Mouse (Mus musculus) layer of hippocampus, postnatal 25 days (tissue): ENCODE results near the gene Mrpl2. TPM values are rescaled to one million over a fixed set of nuclear protein-coding genes. Genes with fewer than 3 reads are reported as not detected.

Experiments
- DNase-seq, 2 experiments: peaks; one replicate each; pipeline ENCODE4 v3.0.0; 2022; ENCODE audit warnings: mixed read lengths in 2 of 2, low spot score in 1 of 2; ENCODE audit errors: extremely low spot score in 1 of 2
- total RNA-seq, 2 experiments: library from RNA; stranded (reverse); gene quantifications; 2 replicates each; pipeline ENCODE4 v1.2.3; 2021

Gene Mrpl2
- total RNA-seq, 2 experiments from 2014 or later: 51.5 to 57.4 TPM

DNA sequence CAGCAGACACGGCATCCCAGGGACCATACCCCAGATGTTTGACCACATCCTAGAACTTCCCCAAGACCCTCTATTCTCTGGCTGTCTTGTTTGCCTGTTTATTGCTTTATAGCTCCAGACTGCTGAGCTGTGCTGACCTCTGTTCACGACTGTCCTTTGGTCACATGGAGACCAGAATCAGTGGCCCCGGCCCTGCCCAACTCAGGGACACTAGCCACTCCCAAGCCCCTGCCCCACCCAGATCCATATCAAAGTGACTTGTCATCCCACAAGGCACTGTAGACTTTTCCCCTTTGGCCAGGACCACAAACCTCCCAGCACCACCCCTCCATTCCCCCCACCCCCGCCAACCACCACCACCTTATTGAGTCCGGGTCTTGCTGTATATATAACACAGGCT lies 53.2 kb downstream of the Mrpl2 start:
- no peak for DNase-seq

Other genes starting within 250 kb of the Mrpl2 start
- 1 to 10 TPM; 2.5 to 2.9 TPM for gene Crip3, start 217.3 kb upstream of the Mrpl2 start, total RNA-seq
- under 1 TPM in 1 of 2 experiments, not detected in 1; 0.32 TPM for gene Slc22a7, start 207.8 kb upstream of the Mrpl2 start, total RNA-seq
- gene Ttbk1, start 158.6 kb upstream of the Mrpl2 start, total RNA-seq: 100 to 1,000 TPM; 112 to 124 TPM
- 1 to 10 TPM; 5.1 to 6.7 TPM for gene Dnph1, start 149.5 kb upstream of the Mrpl2 start, total RNA-seq
- 10 to 100 TPM; 51.1 to 57.4 TPM for gene Cul9, start 99.8 kb upstream of the Mrpl2 start, total RNA-seq
- 10 to 100 TPM; 75.9 to 80.6 TPM for gene Srf, start 90.1 kb upstream of the Mrpl2 start, total RNA-seq
- gene Ptk7, start 16.7 kb upstream of the Mrpl2 start, total RNA-seq: 1 to 10 TPM; 8.9 to 9.4 TPM
- 10 to 100 TPM; 16.8 to 17.0 TPM for gene Klc4, start 207 bp upstream of the Mrpl2 start, total RNA-seq
- gene Cul7, start 4.1 kb downstream of the Mrpl2 start, total RNA-seq: 10 to 100 TPM; 19.7 to 20.9 TPM
- gene Rrp36, start 28.1 kb downstream of the Mrpl2 start, total RNA-seq: 10 to 100 TPM; 16.3 to 18.1 TPM
- 100 to 1,000 TPM in 1 of 2 experiments, 10 to 100 TPM in 1; 94.9 to 109 TPM for gene Mea1, start 32.6 kb downstream of the Mrpl2 start, total RNA-seq
- gene Klhdc3, start 34.7 kb downstream of the Mrpl2 start, total RNA-seq: 100 to 1,000 TPM; 180 to 197 TPM
- 10 to 100 TPM; 88.1 to 91.8 TPM for gene Ppp2r5d, start 58.9 kb downstream of the Mrpl2 start, total RNA-seq
- 10 to 100 TPM; 52.7 to 53.5 TPM for gene Pex6, start 65.2 kb downstream of the Mrpl2 start, total RNA-seq
- under 1 TPM in 1 of 2 experiments, not detected in 1; 0.68 TPM for gene Gnmt, start 82.9 kb downstream of the Mrpl2 start, total RNA-seq
- 10 to 100 TPM; 62.3 to 68.2 TPM for gene Cnpy3, start 106.0 kb downstream of the Mrpl2 start, total RNA-seq
- gene Ptcra, start 117.5 kb downstream of the Mrpl2 start, total RNA-seq: not detected
- 10 to 100 TPM in 1 of 2 experiments, 1 to 10 TPM in 1; 7.5 to 10.5 TPM for gene 2310039H08Rik, start 126.4 kb downstream of the Mrpl2 start, total RNA-seq
- gene Rpl7l1, start 136.4 kb downstream of the Mrpl2 start, total RNA-seq: 10 to 100 TPM; 51.4 to 53.8 TPM
- gene Bicral, start 212.3 kb downstream of the Mrpl2 start, total RNA-seq: 10 to 100 TPM; 47.5 to 60.3 TPM
- 10 to 100 TPM; 34.6 to 36.7 TPM for gene Tbcc, start 244.5 kb downstream of the Mrpl2 start, total RNA-seq